Mouse (Mus musculus) midbrain, postnatal 0 days (tissue): ENCODE measurements around the gene Inpp4b. TPM values are rescaled to one million over a fixed set of nuclear protein-coding genes. Genes with fewer than 3 reads are reported as not detected.

Experiments
- ATAC-seq: fragments of 200-750 bp; cut with Nextera tagmentation; 2 replicates; pipeline ENCODE4 v1.8.0; 2017; ENCODE audit warnings: moderate number of reproducible peaks, mild to moderate bottlenecking, moderate TSS enrichment, moderate library complexity; ENCODE audit not compliant: low FRiP score
- DNase-seq: peaks from one replicate; pipeline ENCODE4 v3.0.0-alpha.2; 2015; ENCODE audit warnings: low spot score
- H3K27ac ChIP-seq: fragments of 300-500 bp; sonication (generic); 2 replicates; pipeline ENCODE4 v1.5.1; 2014; ENCODE audit warnings: low read depth, mild to moderate bottlenecking, low read length, mixed read lengths
- H3K27me3 ChIP-seq: fragments of 300-500 bp; sonication (generic); 2 replicates; pipeline ENCODE4 v1.6.1; 2014; ENCODE audit warnings: low read length, control low read depth, mixed read lengths; ENCODE audit not compliant: insufficient read depth
- H3K36me3 ChIP-seq: fragments of 300-500 bp; sonication (generic); 2 replicates; pipeline ENCODE4 v1.6.1; 2014; ENCODE audit warnings: low read length, control low read depth, mixed read lengths; ENCODE audit not compliant: insufficient read depth
- H3K4me1 ChIP-seq: fragments of 300-500 bp; sonication (generic); 2 replicates; pipeline ENCODE4 v1.6.1; 2014; ENCODE audit warnings: mild to moderate bottlenecking, control low read depth, antibody characterized with exemption, low read length, mixed read lengths; ENCODE audit not compliant: insufficient read depth
- H3K4me2 ChIP-seq: fragments of 300-500 bp; sonication (generic); 2 replicates; pipeline ENCODE4 v1.6.1; 2014; ENCODE audit warnings: low read depth, mild to moderate bottlenecking, low read length, mixed read lengths; ENCODE audit not compliant: poor library complexity, severe bottlenecking
- H3K4me3 ChIP-seq: fragments of 300-500 bp; sonication (generic); 2 replicates; pipeline ENCODE4 v1.5.1; 2014; ENCODE audit warnings: low read depth, mild to moderate bottlenecking, low read length, moderate library complexity
- H3K9ac ChIP-seq: fragments of 300-500 bp; sonication (generic); replicated peaks from 2 replicates; pipeline ENCODE4 v1.6.1; 2014; ENCODE audit warnings: mild to moderate bottlenecking, low read length, moderate library complexity, mixed read lengths; ENCODE audit not compliant: poor library complexity, severe bottlenecking
- H3K9me3 ChIP-seq: fragments of 300-500 bp; sonication (generic); 2 replicates; pipeline ENCODE4 v1.6.1; 2016; ENCODE audit warnings: low read length, control low read depth
- CTCF ChIP-seq: IDR thresholded peaks from 2 replicates; pipeline ENCODE4 v1.5.1; 2016; ENCODE audit warnings: antibody characterized with exemption, mild to moderate bottlenecking
- WGBS: fragments of 180-500 bp; shearing (Covaris S2); extraction: QIAGEN DNeasy Blood & Tissue Kit; methylation state at CpG from one replicate; pipeline ENCODE4 v1.1.7; 2014; 5-methylcytosine and 5-hydroxymethylcytosine counted together
- polyA plus RNA-seq: library from polyadenylated mRNA; unstranded; fragments of >200 nt; fragmentation: Nextera tagmentation; extraction: Ambion mirVana; gene quantifications from 2 replicates; pipeline ENCODE4 v1.2.1, GENCODE M21; 2015
- total RNA-seq: library from RNA; depleted of rRNA; stranded (reverse); fragments of >200 nt; gene quantifications from 2 replicates; pipeline ENCODE4 v1.2.3, GENCODE M21; 2014

Inpp4b gene
- total and polyA plus RNA-seq, 2 experiments from 2014 or later: 11.2 to 14.6 TPM

- H3K4me3 ChIP-seq: no peak overlapping the region
- H3K4me1 ChIP-seq: no peaks in the 10 kb centered on the region
- H3K9ac ChIP-seq: no peak overlapping the region
- no peak for DNase-seq
- 77% methylated on average over 1 of the region's 1 CpGs for WGBS
- no peaks in the 10 kb centered on the region for H3K9me3 ChIP-seq
- H3K4me2 ChIP-seq: no peak overlapping the region
- no peak for TF ChIP-seq CTCF
- no peaks in the 10 kb centered on the region for H3K27me3 ChIP-seq
- no peaks in the 10 kb centered on the region for H3K36me3 ChIP-seq
- H3K27ac ChIP-seq: no peak overlapping the region
- no peak for ATAC-seq
Measured at GRCm38 (mm10) chr8:81702038-81702437, 359.7 kb downstream of the Inpp4b start.

- Histone ChIP-seq H3K4me2 (no peak overlapping the region), H3K9ac (no peak overlapping the region), H3K27ac (no peak overlapping the region), H3K27me3 (no peaks in the 10 kb centered on the region), H3K36me3 (no peaks in the 10 kb centered on the region), H3K4me1 (no peaks in the 10 kb centered on the region), H3K9me3 (no peaks in the 10 kb centered on the region), H3K4me3 (no peak overlapping the region)
- no peak for DNase-seq
- ATAC-seq: no peak
- TF ChIP-seq CTCF: no peak
- WGBS: 83% methylated on average over 3 of the region's 3 CpGs
Measured at GRCm38 (mm10) chr8:81703571-81704365, 361.4 kb downstream of the Inpp4b start.

GRCm38 (mm10) chr8:81707436-81707835 lies 365.1 kb downstream of the Inpp4b start:
- H3K9ac ChIP-seq: no peak overlapping the region
- ATAC-seq (no peak), DNase-seq (no peak)
- no peak for TF ChIP-seq CTCF
- H3K4me2 ChIP-seq: no peak overlapping the region
- no peaks in the 10 kb centered on the region for H3K36me3 ChIP-seq
- no peaks in the 10 kb centered on the region for H3K4me1 ChIP-seq
- H3K27me3 ChIP-seq: no peaks in the 10 kb centered on the region
- H3K27ac ChIP-seq: no peak overlapping the region
- WGBS: 60% methylated on average over 1 of the region's 1 CpGs
- no peaks in the 10 kb centered on the region for H3K9me3 ChIP-seq
- no peak overlapping the region for H3K4me3 ChIP-seq

- no peaks in the 10 kb centered on the region for H3K36me3 ChIP-seq
- H3K9ac ChIP-seq: no peak overlapping the region
- no peak for ATAC-seq
- no peak overlapping the region for H3K4me2 ChIP-seq
- no peak overlapping the region for H3K4me3 ChIP-seq
- H3K27ac ChIP-seq: no peak overlapping the region
- no peak for DNase-seq
- TF ChIP-seq CTCF: no peak
- H3K4me1 ChIP-seq: no peaks in the 10 kb centered on the region
- no peaks in the 10 kb centered on the region for H3K9me3 ChIP-seq
- H3K27me3 ChIP-seq: no peaks in the 10 kb centered on the region
Measured at GRCm38 (mm10) chr8:81731332-81731731, 389.0 kb downstream of the Inpp4b start.

GRCm38 (mm10) chr8:81735655-81736054 lies 393.3 kb downstream of the Inpp4b start:
- Histone ChIP-seq H3K4me2 (no peak overlapping the region), H3K4me1 (no peaks in the 10 kb centered on the region), H3K9ac (no peak overlapping the region), H3K27ac (no peak overlapping the region), H3K27me3 (no peaks in the 10 kb centered on the region), H3K9me3 (no peaks in the 10 kb centered on the region), H3K4me3 (no peak overlapping the region), H3K36me3 (no peaks in the 10 kb centered on the region)
- WGBS: 85% methylated on average over 2 of the region's 2 CpGs
- TF ChIP-seq CTCF: no peak
- ATAC-seq (no peak), DNase-seq (no peak)

DNA sequence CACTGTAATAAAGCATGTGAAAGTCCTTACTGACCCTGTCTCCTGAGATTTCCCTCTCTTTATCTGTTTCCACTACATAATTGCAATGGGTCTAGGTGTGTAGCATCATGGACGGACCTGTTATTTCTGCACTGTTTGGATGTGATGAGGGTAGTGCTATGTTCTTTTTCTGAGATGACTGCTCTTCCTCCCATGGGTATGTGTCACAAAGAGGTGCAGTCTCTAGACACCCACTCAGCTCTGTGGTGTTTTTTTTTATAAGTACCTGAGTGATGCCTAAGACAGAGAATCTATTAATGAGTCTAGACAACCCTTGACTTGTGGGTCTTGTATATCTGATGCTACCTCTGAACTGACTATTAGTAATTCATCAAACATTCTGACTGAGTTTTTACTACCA lies 393.7 kb downstream of the Inpp4b start:
- H3K4me3 ChIP-seq: no peak overlapping the region
- H3K27ac ChIP-seq: no peak overlapping the region
- H3K9me3 ChIP-seq: no peaks in the 10 kb centered on the region
- no peak overlapping the region for H3K9ac ChIP-seq
- no peaks in the 10 kb centered on the region for H3K4me1 ChIP-seq
- no peaks in the 10 kb centered on the region for H3K27me3 ChIP-seq
- 97% methylated on average over 1 of the region's 1 CpGs for WGBS
- H3K4me2 ChIP-seq: no peak overlapping the region
- ATAC-seq (no peak), DNase-seq (no peak)
- TF ChIP-seq CTCF: no peak
- H3K36me3 ChIP-seq: no peaks in the 10 kb centered on the region
